Mouse (Mus musculus) midbrain, embryonic 13.5 days (tissue): ENCODE results near the gene Agpat3. TPM values are rescaled to one million over a fixed set of nuclear protein-coding genes. Genes with fewer than 3 reads are reported as not detected.
A peak's percentile ranks its signal among the peaks of the same experiment; 100 is the strongest.

Experiments
- ATAC-seq: fragments of 200-750 bp; cut with Nextera tagmentation; 2 replicates; pipeline ENCODE4 v1.8.0; 2017; ENCODE audit warnings: mild to moderate bottlenecking, moderate TSS enrichment, moderate library complexity
- H3K27ac ChIP-seq: fragments of 300-500 bp; sonication (generic); 2 replicates; pipeline ENCODE4 v1.5.1; 2015; ENCODE audit warnings: inconsistent platforms, mild to moderate bottlenecking, moderate library complexity
- H3K27me3 ChIP-seq: fragments of 300-500 bp; sonication (generic); 2 replicates; pipeline ENCODE4 v1.6.1; 2015; ENCODE audit warnings: mild to moderate bottlenecking, inconsistent platforms
- H3K36me3 ChIP-seq: fragments of 300-500 bp; sonication (generic); 2 replicates; pipeline ENCODE4 v1.6.1; 2015; ENCODE audit warnings: mild to moderate bottlenecking, inconsistent platforms
- H3K4me1 ChIP-seq: fragments of 300-500 bp; sonication (generic); replicated peaks from 2 replicates; pipeline ENCODE4 v1.6.1; 2015; ENCODE audit warnings: inconsistent platforms
- H3K4me2 ChIP-seq: fragments of 300-500 bp; sonication (generic); replicated peaks from 2 replicates; pipeline ENCODE4 v1.6.1; 2015; ENCODE audit warnings: moderate library complexity, mild to moderate bottlenecking, inconsistent platforms
- H3K4me3 ChIP-seq: fragments of 300-500 bp; sonication (generic); replicated peaks from 2 replicates; pipeline ENCODE4 v1.5.1; 2015; ENCODE audit warnings: mild to moderate bottlenecking, inconsistent platforms
- H3K9ac ChIP-seq: fragments of 300-500 bp; sonication (generic); replicated peaks from 2 replicates; pipeline ENCODE4 v1.6.1; 2015; ENCODE audit warnings: mild to moderate bottlenecking, inconsistent platforms
- H3K9me3 ChIP-seq: fragments of 300-500 bp; sonication (generic); 2 replicates; pipeline ENCODE4 v1.6.1; 2016; ENCODE audit warnings: mild to moderate bottlenecking, inconsistent platforms
- WGBS: fragments of 180-500 bp; shearing (Covaris S2); methylation state at CpG from one replicate; pipeline ENCODE4 v1.1.7; 2015; 5-methylcytosine and 5-hydroxymethylcytosine counted together
- polyA plus RNA-seq: library from polyadenylated mRNA; unstranded; fragments of >200 nt; fragmentation: Nextera tagmentation; extraction: Ambion mirVana; gene quantifications from 2 replicates; pipeline ENCODE4 v1.2.1, GENCODE M21; 2015

Gene Agpat3
- polyA plus RNA-seq, 1 experiment from 2014 or later: 50.9 TPM

- peaks cover 11% of the 10 kb centered on the region for H3K36me3 ChIP-seq
- H3K9me3 ChIP-seq: no peaks in the 10 kb centered on the region
- WGBS: 76% methylated on average over 5 of the region's 5 CpGs
- H3K27me3 ChIP-seq: no peaks in the 10 kb centered on the region
- H3K27ac ChIP-seq: no peak overlapping the region
- H3K9ac ChIP-seq: no peak overlapping the region
- ATAC-seq: no peak
- no peak overlapping the region for H3K4me2 ChIP-seq
- no peak overlapping the region for H3K4me3 ChIP-seq
- H3K4me1 ChIP-seq: 0 out of 2 replicates have a peak, but pooled peaks cover 3% of the 10 kb centered on the region
Observed at GRCm38 (mm10) chr10:78338180-78338579, 14.1 kb downstream of the Agpat3 start.

GRCm38 (mm10) chr10:78334923-78335561 lies 17.2 kb downstream of the Agpat3 start:
- no peak overlapping the region for H3K9ac ChIP-seq
- H3K4me2 ChIP-seq: no peak overlapping the region
- no peaks in the 10 kb centered on the region for H3K9me3 ChIP-seq
- 69% methylated on average over 6 of the region's 6 CpGs for WGBS
- H3K4me1 ChIP-seq: 0 out of 2 replicates have a peak, but pooled peaks cover 3% of the 10 kb centered on the region
- no peak overlapping the region for H3K4me3 ChIP-seq
- peaks cover 11% of the 10 kb centered on the region for H3K36me3 ChIP-seq
- H3K27ac ChIP-seq: no peak overlapping the region
- no peak for ATAC-seq
- no peaks in the 10 kb centered on the region for H3K27me3 ChIP-seq

- Histone ChIP-seq H3K27ac (no peak overlapping the region), H3K36me3 (peaks cover 20% of the 10 kb centered on the region), H3K9ac (no peak overlapping the region), H3K4me1 (no peaks in the 10 kb centered on the region), H3K4me3 (no peak overlapping the region), H3K9me3 (no peaks in the 10 kb centered on the region), H3K27me3 (no peaks in the 10 kb centered on the region), H3K4me2 (no peak overlapping the region)
- 96% methylated on average over 5 of the region's 5 CpGs for WGBS
- ATAC-seq: no peak
Observed at GRCm38 (mm10) chr10:78331577-78331976, 20.7 kb downstream of the Agpat3 start.

- no peak for ATAC-seq
- no peaks in the 10 kb centered on the region for H3K9me3 ChIP-seq
- H3K4me2 ChIP-seq: no peak overlapping the region
- no peak overlapping the region for H3K27ac ChIP-seq
- H3K4me3 ChIP-seq: no peak overlapping the region
- 94% methylated on average over 5 of the region's 5 CpGs for WGBS
- no peak overlapping the region for H3K9ac ChIP-seq
- peaks cover 40% of the 10 kb centered on the region for H3K36me3 ChIP-seq
- no peaks in the 10 kb centered on the region for H3K27me3 ChIP-seq
- no peaks in the 10 kb centered on the region for H3K4me1 ChIP-seq
Observed at GRCm38 (mm10) chr10:78329305-78329704, 23.0 kb downstream of the Agpat3 start.

- 0 out of 2 replicates have a peak, but pooled peaks cover 7% of the 10 kb centered on the region for H3K4me1 ChIP-seq
- no peaks in the 10 kb centered on the region for H3K9me3 ChIP-seq
- WGBS: 94% methylated on average over 2 of the region's 2 CpGs
- no peak overlapping the region for H3K4me3 ChIP-seq
- H3K9ac ChIP-seq: no peak overlapping the region
- no peak for ATAC-seq
- H3K36me3 ChIP-seq: peaks cover 44% of the 10 kb centered on the region
- H3K27me3 ChIP-seq: no peaks in the 10 kb centered on the region
- H3K27ac ChIP-seq: no peak overlapping the region
- H3K4me2 ChIP-seq: no peak overlapping the region
Observed at GRCm38 (mm10) chr10:78328011-78328575, 24.2 kb downstream of the Agpat3 start.

DNA sequence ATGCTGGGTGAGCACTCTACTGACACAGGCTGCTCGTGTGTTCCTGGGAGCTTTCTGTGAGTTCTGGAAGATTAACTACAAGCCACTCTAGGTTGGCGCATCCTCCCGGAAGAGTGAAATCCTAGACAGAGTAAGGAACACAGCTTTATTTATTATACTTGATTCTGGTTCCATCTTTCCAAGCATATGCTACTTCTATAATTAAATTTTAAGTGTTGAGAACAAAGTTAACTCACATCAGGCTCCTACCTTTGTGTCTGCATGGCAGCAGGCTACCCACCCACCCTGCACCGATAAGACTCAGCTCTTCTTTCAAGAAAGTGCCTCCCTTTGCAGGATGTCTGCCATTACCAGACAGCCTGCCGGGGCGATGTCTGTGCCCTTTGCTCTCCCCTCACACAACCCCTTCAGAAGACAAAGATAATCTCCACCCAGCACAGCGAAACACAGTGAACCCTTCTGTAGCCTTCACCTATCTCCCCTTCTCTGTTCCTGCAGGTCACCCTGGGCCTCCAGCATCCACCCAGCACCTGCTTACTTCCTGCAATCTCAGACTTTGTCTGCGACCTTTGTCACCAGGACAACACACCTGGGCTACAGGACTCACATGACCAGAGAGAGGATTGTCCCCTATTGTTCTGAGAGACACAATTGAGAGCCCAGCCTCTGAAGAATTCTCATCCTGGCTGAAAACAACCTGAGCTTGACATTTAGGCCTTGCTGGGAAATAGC lies 26.2 kb downstream of the Agpat3 start:
- H3K4me1 ChIP-seq: 0 out of 2 replicates have a peak, but pooled peaks cover 16% of the 10 kb centered on the region
- H3K27me3 ChIP-seq: no peaks in the 10 kb centered on the region
- no peaks in the 10 kb centered on the region for H3K9me3 ChIP-seq
- ATAC-seq: no peak
- H3K36me3 ChIP-seq: peaks cover 44% of the 10 kb centered on the region
- no peak overlapping the region for H3K4me2 ChIP-seq
- WGBS: 79% methylated on average over 8 of the region's 8 CpGs
- no peak overlapping the region for H3K27ac ChIP-seq
- no peak overlapping the region for H3K9ac ChIP-seq
- H3K4me3 ChIP-seq: no peak overlapping the region

- Histone ChIP-seq H3K4me2 (no peak overlapping the region), H3K9me3 (no peaks in the 10 kb centered on the region), H3K27me3 (no peaks in the 10 kb centered on the region), H3K36me3 (peaks cover 47% of the 10 kb centered on the region), H3K4me3 (no peak overlapping the region), H3K27ac (no peak overlapping the region), H3K9ac (no peak overlapping the region), H3K4me1 (0 out of 2 replicates have a peak, but pooled peaks cover 17% of the 10 kb centered on the region)
- no peak for ATAC-seq
- 96% methylated on average over 6 of the region's 6 CpGs for WGBS
Observed at GRCm38 (mm10) chr10:78324556-78325164, 27.6 kb downstream of the Agpat3 start.

GRCm38 (mm10) chr10:78323214-78323880 lies 28.9 kb downstream of the Agpat3 start:
- no peak overlapping the region for H3K9ac ChIP-seq
- 54% methylated on average over 7 of the region's 7 CpGs for WGBS
- no peaks in the 10 kb centered on the region for H3K9me3 ChIP-seq
- H3K4me3 ChIP-seq: no peak overlapping the region
- H3K4me1 ChIP-seq: 0 out of 2 replicates have a peak, but pooled peaks cover 17% of the 10 kb centered on the region
- 0 out of 2 replicates have a peak, but pooled peaks have one; percentile 16 for ATAC-seq
- H3K27ac ChIP-seq: 0 out of 2 replicates have a peak overlapping the region, but pooled peaks have one; percentile 58
- no peaks in the 10 kb centered on the region for H3K27me3 ChIP-seq
- peaks cover 45% of the 10 kb centered on the region for H3K36me3 ChIP-seq
- H3K4me2 ChIP-seq: no peak overlapping the region

DNA sequence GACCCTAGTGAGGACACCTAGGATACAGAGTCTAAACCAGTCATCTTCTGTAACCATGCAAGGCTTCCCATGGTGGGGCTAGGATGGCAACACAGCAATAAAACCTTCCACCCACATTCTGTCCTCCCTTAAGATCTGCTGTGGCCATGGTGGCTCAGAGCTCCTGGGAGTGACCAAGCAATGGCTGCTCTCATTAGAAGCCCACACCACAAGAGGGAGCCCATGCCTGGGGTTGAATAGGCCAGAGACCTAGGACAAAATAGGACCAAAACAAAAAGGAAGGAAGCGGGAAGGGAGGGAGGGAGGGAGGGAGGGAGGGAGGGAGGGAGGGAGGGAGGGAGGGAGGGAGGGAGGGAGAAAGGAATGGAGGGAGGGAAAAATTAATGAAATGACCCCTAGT lies 29.5 kb downstream of the Agpat3 start:
- no peak overlapping the region for H3K27ac ChIP-seq
- H3K9ac ChIP-seq: no peak overlapping the region
- no peaks in the 10 kb centered on the region for H3K9me3 ChIP-seq
- H3K27me3 ChIP-seq: no peaks in the 10 kb centered on the region
- H3K36me3 ChIP-seq: peaks cover 39% of the 10 kb centered on the region
- 0 out of 2 replicates have a peak, but pooled peaks cover 17% of the 10 kb centered on the region for H3K4me1 ChIP-seq
- no peak for ATAC-seq
- H3K4me3 ChIP-seq: no peak overlapping the region
- no CpG with 5 or more reads among the region's 1 CpGs for WGBS
- H3K4me2 ChIP-seq: no peak overlapping the region

- Histone ChIP-seq H3K4me3 (no peak overlapping the region), H3K9ac (no peak overlapping the region), H3K27me3 (no peaks in the 10 kb centered on the region), H3K4me2 (no peak overlapping the region), H3K27ac (no peak overlapping the region), H3K9me3 (no peaks in the 10 kb centered on the region), H3K36me3 (peaks cover 25% of the 10 kb centered on the region), H3K4me1 (0 out of 2 replicates have a peak, but pooled peaks cover 17% of the 10 kb centered on the region)
- 78% methylated on average over 3 of the region's 3 CpGs for WGBS
- no peak for ATAC-seq
Observed at GRCm38 (mm10) chr10:78321133-78321757, 31.0 kb downstream of the Agpat3 start.

GRCm38 (mm10) chr10:78320526-78320925 lies 31.8 kb downstream of the Agpat3 start:
- WGBS: 100% methylated on average over 1 of the region's 1 CpGs
- H3K9me3 ChIP-seq: no peaks in the 10 kb centered on the region
- no peak overlapping the region for H3K9ac ChIP-seq
- H3K4me3 ChIP-seq: no peak overlapping the region
- H3K4me1 ChIP-seq: 0 out of 2 replicates have a peak, but pooled peaks cover 17% of the 10 kb centered on the region
- no peak overlapping the region for H3K27ac ChIP-seq
- no peak overlapping the region for H3K4me2 ChIP-seq
- H3K36me3 ChIP-seq: peaks cover 19% of the 10 kb centered on the region
- no peak for ATAC-seq
- H3K27me3 ChIP-seq: no peaks in the 10 kb centered on the region
